Mouse (Mus musculus) retina, embryonic 14.5 days (tissue): ENCODE data around the gene Ttc30b.
"Not testable (repeated sequence)": the region's sequence is repeated elsewhere in the genome, so short reads cannot be mapped to it uniquely, and the experiment has no call there.

ENCODE experiments used
- DNase-seq: peaks from one replicate; pipeline ENCODE4 v3.0.0-alpha.2; 2015; ENCODE audit warnings: low spot score

Ttc30b gene

GRCm38 (mm10) chr2:75950685-75951084 is 12.3 kb upstream of the Ttc30b start:
- DNase-seq = no peak

GRCm38 (mm10) chr2:75937520-75938116 is 767 bp downstream of the Ttc30b start:
- not testable (repeated sequence) for DNase-seq

GRCm38 (mm10) chr2:75936685-75937084 is 1.7 kb downstream of the Ttc30b start:
- not testable (repeated sequence) for DNase-seq

- no peak for DNase-seq
Measured at GRCm38 (mm10) chr2:75933541-75933940, 4.8 kb downstream of the Ttc30b start.

GRCm38 (mm10) chr2:75930941-75931340 is 7.4 kb downstream of the Ttc30b start:
- no peak for DNase-seq

- no peak for DNase-seq
Measured at GRCm38 (mm10) chr2:75929786-75930444, 8.5 kb downstream of the Ttc30b start.

GRCm38 (mm10) chr2:75929141-75929540 is 9.2 kb downstream of the Ttc30b start:
- DNase-seq = no peak

- DNase-seq = no peak
Measured at GRCm38 (mm10) chr2:75928011-75928410, 10.4 kb downstream of the Ttc30b start.

- DNase-seq = no peak
Measured at GRCm38 (mm10) chr2:75926061-75926460, 12.3 kb downstream of the Ttc30b start.

- DNase-seq = no peak
Measured at GRCm38 (mm10) chr2:75923807-75924340, 14.5 kb downstream of the Ttc30b start.

GRCm38 (mm10) chr2:75915040-75915439 is 23.3 kb downstream of the Ttc30b start:
- no peak for DNase-seq

- no peak for DNase-seq
Measured at GRCm38 (mm10) chr2:75907142-75907541, 31.2 kb downstream of the Ttc30b start.

- no peak for DNase-seq
Measured at GRCm38 (mm10) chr2:75901869-75902268, 36.5 kb downstream of the Ttc30b start.

GRCm38 (mm10) chr2:75900281-75900680 is 38.1 kb downstream of the Ttc30b start:
- DNase-seq = no peak

GRCm38 (mm10) chr2:75895711-75896110 is 42.7 kb downstream of the Ttc30b start:
- no peak for DNase-seq

GRCm38 (mm10) chr2:75891981-75892380 is 46.4 kb downstream of the Ttc30b start:
- no peak for DNase-seq
